Mouse (Mus musculus): ENCODE measurements around the gene Olfr410. TPM values are rescaled to one million over a fixed set of nuclear protein-coding genes. Genes with fewer than 3 reads are reported as not detected.

Olfr410 gene
- total RNA-seq (2017) = not detected in 3 replicates

- ATAC-seq (replicated peaks; ENCODE audit: insufficient number of reproducible peaks, low FRiP score, low TSS enrichment, poor library complexity, severe bottlenecking) = no peak
These were observed at the start of gene Olfr410 for GRCm38 (mm10) chr11:74337931-74338330. Gene Olfr410 (minus strand): TSS chr11:74338031.

GRCm38 (mm10) chr11:74387203-74387602, 49.4 kb upstream of the Olfr410 start:
- ATAC-seq (replicated peaks; ENCODE audit: insufficient number of reproducible peaks, low FRiP score, low TSS enrichment, poor library complexity, severe bottlenecking) = no peak

GRCm38 (mm10) chr11:74385674-74386073, 47.8 kb upstream of the Olfr410 start:
- ATAC-seq (replicated peaks; ENCODE audit: insufficient number of reproducible peaks, low FRiP score, low TSS enrichment, poor library complexity, severe bottlenecking) = no peak

- no peak for ATAC-seq (replicated peaks; ENCODE audit: insufficient number of reproducible peaks, low FRiP score, low TSS enrichment, poor library complexity, severe bottlenecking)
These were observed 41.5 kb upstream of the Olfr410 start for GRCm38 (mm10) chr11:74379166-74379873.

GRCm38 (mm10) chr11:74376847-74377246, 39.0 kb upstream of the Olfr410 start:
- peak; percentile 33 for ATAC-seq (replicated peaks; ENCODE audit: insufficient number of reproducible peaks, low FRiP score, low TSS enrichment, poor library complexity, severe bottlenecking)

- ATAC-seq (replicated peaks; ENCODE audit: insufficient number of reproducible peaks, low FRiP score, low TSS enrichment, poor library complexity, severe bottlenecking) = peak; percentile 58; the same call in 1 of the 2 replicates
These were observed 33.7 kb upstream of the Olfr410 start for GRCm38 (mm10) chr11:74371393-74372100.

- ATAC-seq (replicated peaks; ENCODE audit: insufficient number of reproducible peaks, low FRiP score, low TSS enrichment, poor library complexity, severe bottlenecking) = no peak
These were observed 23.9 kb upstream of the Olfr410 start, which contains the start of gene Olfr412 for GRCm38 (mm10) chr11:74361769-74362168. Gene Olfr412 (plus strand): TSS chr11:74362069.

GRCm38 (mm10) chr11:74352550-74352949, 14.7 kb upstream of the Olfr410 start, which contains the start of gene Olfr411:
Gene Olfr411 (minus strand): TSS chr11:74352650.
- no peak for ATAC-seq (replicated peaks; ENCODE audit: insufficient number of reproducible peaks, low FRiP score, low TSS enrichment, poor library complexity, severe bottlenecking)

GRCm38 (mm10) chr11:74328781-74329180, 9.1 kb downstream of the Olfr410 start:
- ATAC-seq (replicated peaks; ENCODE audit: insufficient number of reproducible peaks, low FRiP score, low TSS enrichment, poor library complexity, severe bottlenecking) = no peak

GRCm38 (mm10) chr11:74326044-74326443, 11.8 kb downstream of the Olfr410 start:
- ATAC-seq (replicated peaks; ENCODE audit: insufficient number of reproducible peaks, low FRiP score, low TSS enrichment, poor library complexity, severe bottlenecking) = no peak

GRCm38 (mm10) chr11:74287256-74287655, 50.6 kb downstream of the Olfr410 start:
- ATAC-seq (replicated peaks; ENCODE audit: insufficient number of reproducible peaks, low FRiP score, low TSS enrichment, poor library complexity, severe bottlenecking) = no peak

- ATAC-seq (replicated peaks; ENCODE audit: insufficient number of reproducible peaks, low FRiP score, low TSS enrichment, poor library complexity, severe bottlenecking) = no peak
These were observed 54.4 kb downstream of the Olfr410 start, which contains the start of gene Olfr59 for GRCm38 (mm10) chr11:74283436-74283835. Gene Olfr59 (plus strand): TSS chr11:74283736.

Other genes starting within 250 kb of the Olfr410 start
- gene Olfr401, start 224.3 kb downstream of the Olfr410 start, total RNA-seq (2017) = not detected in 3 replicates
- gene Olfr402, start 184.5 kb downstream of the Olfr410 start, total RNA-seq (2017) = not detected in 3 replicates
- gene Olfr403, start 151.8 kb downstream of the Olfr410 start, total RNA-seq (2017) = not detected in 3 replicates
- not detected in 3 replicates for gene Olfr43, start 126.7 kb downstream of the Olfr410 start, total RNA-seq (2017)
- not detected in 3 replicates for gene Olfr406, start 78.2 kb downstream of the Olfr410 start, total RNA-seq (2017)
- not detected in 3 replicates for gene Olfr59, start 54.3 kb downstream of the Olfr410 start, total RNA-seq (2017)
- not detected in 3 replicates for gene Olfr411, start 14.6 kb upstream of the Olfr410 start, total RNA-seq (2017)
- not detected in 3 replicates for gene Olfr412, start 24.0 kb upstream of the Olfr410 start, total RNA-seq (2017)